Mouse (Mus musculus): ENCODE measurements around the gene Rnh1. TPM values are rescaled to one million over a fixed set of nuclear protein-coding genes. Genes with fewer than 3 reads are reported as not detected.

Rnh1 gene
- polyA plus RNA-seq (2014; fragmentation: Nextera tagmentation; extraction: Ambion mirVana) = 53.5 and 56.1 TPM in 2 replicates

DNA sequence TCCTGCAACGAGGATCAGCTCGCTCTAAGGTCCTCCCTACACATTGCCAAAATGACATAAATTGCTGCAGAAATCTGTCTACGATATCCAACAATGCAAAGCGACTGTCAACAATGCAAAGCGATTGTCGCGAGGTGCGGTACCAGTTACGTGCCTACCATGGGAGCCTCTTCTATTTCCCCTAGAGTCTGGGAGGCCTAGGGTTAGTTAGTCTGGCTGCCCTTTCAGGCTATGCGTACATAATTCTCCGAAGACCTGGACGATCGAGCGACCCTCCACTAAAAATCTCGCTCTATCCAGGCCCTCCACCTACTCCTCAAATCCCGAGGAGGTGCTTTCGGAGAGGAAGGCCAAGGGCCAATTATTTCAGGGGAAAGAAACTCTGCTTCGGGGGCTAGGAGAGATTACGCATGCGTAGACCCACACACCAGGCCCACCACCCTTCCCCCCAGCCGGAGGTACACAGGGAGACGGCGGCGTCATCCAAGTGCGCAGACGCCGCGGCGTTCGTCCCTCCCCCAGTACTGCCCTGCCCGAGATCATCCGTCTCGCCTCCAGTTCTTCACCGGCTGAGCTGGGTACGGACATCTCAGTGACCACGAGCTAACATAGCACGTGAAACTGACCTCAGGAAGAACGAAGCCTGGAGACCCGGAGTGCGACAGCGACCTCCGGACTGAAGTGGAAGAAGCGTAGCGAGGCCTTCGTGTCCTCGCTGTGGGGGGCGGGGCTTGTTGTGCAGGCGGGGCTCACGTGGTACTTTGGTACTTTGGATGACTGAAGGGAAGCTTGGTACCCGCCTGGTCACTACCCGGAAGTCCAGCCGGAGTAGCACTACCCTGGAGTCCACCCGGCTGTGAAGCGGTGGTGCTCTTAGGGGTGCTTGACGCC is at the start of gene Rnh1:
Gene Rnh1, minus strand, starts transcription at position 742 of the 891 bp plus-strand sequence.
- no peaks in the 10 kb centered on the region for H3K36me3 ChIP-seq (replicated peaks; ENCODE audit: control insufficient read depth, insufficient read depth)
- H3K4me2 ChIP-seq (replicated peaks) = peak within 1 kb of the TSS; percentile 69
- peak within 1 kb of the TSS; percentile 92 for H3K27ac ChIP-seq
- H3K9me3 ChIP-seq (ENCODE audit: control insufficient read depth, low read length) = no peaks in the 10 kb centered on the region
- ATAC-seq (ENCODE audit: low FRiP score) (peak; percentile 98), DNase-seq (ENCODE audit: low spot score) (peak; percentile 91)
- peak within 1 kb of the TSS; percentile 41 for H3K4me3 ChIP-seq (replicated peaks; ENCODE audit: low read length)
- WGBS = 2% methylated on average over 55 of the region's 55 CpGs
- peak within 1 kb of the TSS; percentile 58 for H3K9ac ChIP-seq
- H3K4me1 ChIP-seq (replicated peaks; ENCODE audit: control insufficient read depth, insufficient read depth, low read length) = peaks cover 14% of the 10 kb centered on the region
- H3K27me3 ChIP-seq (ENCODE audit: control insufficient read depth, insufficient read depth, low read length) = no peaks in the 10 kb centered on the region

GRCm38 (mm10) chr7:141222126-141222467 is 49.4 kb upstream of the Rnh1 start:
- peak overlapping the region; percentile 76 for H3K4me2 ChIP-seq (replicated peaks)
- no peaks in the 10 kb centered on the region; the same call in 1 of the 2 replicates for H3K36me3 ChIP-seq (replicated peaks; ENCODE audit: control insufficient read depth, insufficient read depth)
- no peaks in the 10 kb centered on the region for H3K27me3 ChIP-seq (ENCODE audit: control insufficient read depth, insufficient read depth, low read length)
- peak overlapping the region; percentile 36 for H3K4me3 ChIP-seq (replicated peaks; ENCODE audit: low read length)
- DNase-seq (ENCODE audit: low spot score) = peak; percentile 24
- 8% methylated on average over 8 of the region's 8 CpGs for WGBS
- no peaks in the 10 kb centered on the region for H3K9me3 ChIP-seq (ENCODE audit: control insufficient read depth, low read length)
- no peak for ATAC-seq (ENCODE audit: low FRiP score)
- peak overlapping the region; percentile 68 for H3K27ac ChIP-seq
- H3K4me1 ChIP-seq (replicated peaks; ENCODE audit: control insufficient read depth, insufficient read depth, low read length) = peaks cover 18% of the 10 kb centered on the region
- peak overlapping the region; percentile 64 for H3K9ac ChIP-seq

DNA sequence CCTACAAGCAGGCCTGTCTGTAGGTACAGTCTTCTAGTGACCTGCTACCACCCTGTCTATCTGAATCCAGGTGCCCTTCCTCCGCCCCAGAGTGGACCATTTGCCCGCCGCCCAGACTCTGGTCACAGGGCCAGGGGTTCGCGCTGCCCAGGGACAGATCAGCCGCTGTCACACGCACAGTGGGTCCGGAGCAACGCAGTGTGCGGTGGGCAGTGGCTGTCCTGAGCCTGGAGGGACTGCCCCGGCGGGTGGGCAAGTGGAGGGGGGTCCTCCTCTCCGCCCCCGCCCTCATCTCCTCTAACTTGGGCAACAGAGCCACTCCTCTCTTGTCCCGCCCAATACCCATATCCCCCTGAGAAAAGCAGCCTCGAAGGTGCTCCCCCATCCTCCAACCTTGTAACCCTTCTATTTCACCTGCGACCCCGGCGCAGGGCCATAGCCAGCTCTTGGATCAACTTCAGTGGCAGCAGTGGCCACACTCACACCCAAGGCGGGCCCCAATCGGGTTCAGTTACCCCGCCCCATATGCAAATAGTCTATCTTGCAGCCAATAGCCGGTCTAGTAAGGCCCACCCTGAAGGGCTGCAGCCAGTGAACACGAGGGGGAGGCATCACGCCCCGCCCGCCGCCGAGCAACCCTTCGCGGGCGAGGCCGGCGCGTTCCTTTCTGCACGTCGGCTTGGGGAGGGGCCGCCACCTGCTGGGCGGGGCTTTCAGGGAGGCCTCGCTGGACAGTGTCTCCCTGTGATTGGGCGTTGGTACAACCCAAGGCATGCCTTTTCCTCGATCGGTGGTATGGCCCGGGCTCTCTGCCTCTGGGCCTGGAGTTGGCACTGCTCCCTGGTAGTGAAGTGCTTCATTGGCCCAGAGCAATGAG is 48.8 kb upstream of the Rnh1 start:
- Histone ChIP-seq H3K27ac (peak overlapping the region; percentile 68), H3K4me2 (replicated peaks) (peak overlapping the region; percentile 76), H3K27me3 (ENCODE audit: control insufficient read depth, insufficient read depth, low read length) (no peaks in the 10 kb centered on the region), H3K9me3 (ENCODE audit: control insufficient read depth, low read length) (no peaks in the 10 kb centered on the region), H3K4me1 (replicated peaks; ENCODE audit: control insufficient read depth, insufficient read depth, low read length) (peaks cover 23% of the 10 kb centered on the region), H3K36me3 (replicated peaks; ENCODE audit: control insufficient read depth, insufficient read depth) (no peaks in the 10 kb centered on the region; the same call in 1 of the 2 replicates), H3K9ac (peak overlapping the region; percentile 64), H3K4me3 (replicated peaks; ENCODE audit: low read length) (peak overlapping the region; percentile 36)
- 3% methylated on average over 43 of the region's 44 CpGs for WGBS
- ATAC-seq (ENCODE audit: low FRiP score) (peak; percentile 96), DNase-seq (ENCODE audit: low spot score) (peak; percentile 93)

DNA sequence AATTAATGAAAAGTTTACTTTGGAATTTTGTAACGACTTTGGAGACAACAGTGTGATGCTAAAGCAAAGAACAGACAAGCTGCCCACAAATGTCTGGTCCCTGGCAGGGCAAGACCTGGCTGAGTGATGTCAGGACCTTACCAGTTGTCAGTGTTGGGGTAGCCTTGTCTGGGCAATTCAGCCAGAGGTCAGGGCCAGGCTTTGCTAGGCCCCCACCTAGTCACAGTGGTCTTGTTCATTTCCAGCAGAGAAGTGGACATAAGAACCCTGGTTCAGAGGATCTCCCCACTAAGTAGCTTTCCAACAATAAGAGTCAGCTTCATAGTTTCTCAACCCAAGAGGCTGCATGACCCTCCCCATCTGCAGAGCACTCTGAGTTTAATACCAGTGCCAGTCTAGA is 47.7 kb upstream of the Rnh1 start:
- no peak overlapping the region for H3K27ac ChIP-seq
- no peaks in the 10 kb centered on the region for H3K9me3 ChIP-seq (ENCODE audit: control insufficient read depth, low read length)
- no peak overlapping the region for H3K9ac ChIP-seq
- H3K27me3 ChIP-seq (ENCODE audit: control insufficient read depth, insufficient read depth, low read length) = no peaks in the 10 kb centered on the region
- H3K4me3 ChIP-seq (replicated peaks; ENCODE audit: low read length) = no peak overlapping the region
- DNase-seq (ENCODE audit: low spot score) (no peak), ATAC-seq (ENCODE audit: low FRiP score) (no peak)
- H3K4me2 ChIP-seq (replicated peaks) = no peak overlapping the region
- no peaks in the 10 kb centered on the region; the same call in 1 of the 2 replicates for H3K36me3 ChIP-seq (replicated peaks; ENCODE audit: control insufficient read depth, insufficient read depth)
- peaks cover 27% of the 10 kb centered on the region for H3K4me1 ChIP-seq (replicated peaks; ENCODE audit: control insufficient read depth, insufficient read depth, low read length)
- WGBS = 85% methylated on average over 1 of the region's 1 CpGs

- Histone ChIP-seq H3K27ac (no peak overlapping the region), H3K9ac (no peak overlapping the region), H3K9me3 (ENCODE audit: control insufficient read depth, low read length) (no peaks in the 10 kb centered on the region), H3K27me3 (ENCODE audit: control insufficient read depth, insufficient read depth, low read length) (no peaks in the 10 kb centered on the region), H3K36me3 (replicated peaks; ENCODE audit: control insufficient read depth, insufficient read depth) (no peaks in the 10 kb centered on the region; the same call in 1 of the 2 replicates), H3K4me2 (replicated peaks) (no peak overlapping the region), H3K4me1 (replicated peaks; ENCODE audit: control insufficient read depth, insufficient read depth, low read length) (peaks cover 32% of the 10 kb centered on the region), H3K4me3 (replicated peaks; ENCODE audit: low read length) (no peak overlapping the region)
- DNase-seq (ENCODE audit: low spot score) = no peak
- 100% methylated on average over 1 of the region's 1 CpGs for WGBS
- ATAC-seq (ENCODE audit: low FRiP score) = no peak
These were observed 47.0 kb upstream of the Rnh1 start for GRCm38 (mm10) chr7:141219558-141220099.

DNA sequence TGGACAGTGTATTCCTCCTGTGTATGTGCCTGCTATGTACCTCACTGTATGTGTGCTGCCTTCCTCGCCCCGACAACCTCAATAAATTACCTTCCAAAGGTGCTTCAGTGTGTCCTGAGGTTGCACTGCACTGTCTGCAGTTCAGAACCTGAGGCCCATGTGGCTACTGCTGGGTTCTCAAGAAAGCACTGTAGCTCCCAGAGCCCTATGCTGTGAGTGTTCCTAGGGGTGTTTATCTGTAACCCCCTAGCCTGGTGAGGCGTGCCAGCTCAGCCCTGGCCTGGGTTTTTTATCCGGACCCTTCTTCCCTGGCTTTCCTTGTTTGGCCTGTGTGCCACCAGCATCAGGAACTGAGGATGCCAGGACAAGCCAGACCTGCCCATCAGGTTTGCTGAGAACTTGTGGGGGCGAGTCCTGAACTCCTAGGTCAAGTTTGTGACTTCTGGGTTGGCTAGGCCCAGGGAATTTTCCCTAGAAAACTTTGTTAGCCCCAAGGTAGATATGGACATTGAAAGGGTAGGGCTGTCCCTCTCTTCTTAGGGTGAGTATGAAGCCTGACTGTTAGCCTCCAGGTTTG is 46.0 kb upstream of the Rnh1 start:
- WGBS = 88% methylated on average over 5 of the region's 5 CpGs

GRCm38 (mm10) chr7:141218141-141218540 is 45.5 kb upstream of the Rnh1 start:
- H3K36me3 ChIP-seq (replicated peaks; ENCODE audit: control insufficient read depth, insufficient read depth) = no peaks in the 10 kb centered on the region; the same call in 1 of the 2 replicates
- H3K27ac ChIP-seq = no peak overlapping the region
- DNase-seq (ENCODE audit: low spot score) (no peak), ATAC-seq (ENCODE audit: low FRiP score) (no peak)
- peaks cover 32% of the 10 kb centered on the region for H3K4me1 ChIP-seq (replicated peaks; ENCODE audit: control insufficient read depth, insufficient read depth, low read length)
- no peak overlapping the region for H3K4me2 ChIP-seq (replicated peaks)
- H3K9ac ChIP-seq = no peak overlapping the region
- H3K27me3 ChIP-seq (ENCODE audit: control insufficient read depth, insufficient read depth, low read length) = no peaks in the 10 kb centered on the region
- 85% methylated on average over 3 of the region's 3 CpGs for WGBS
- H3K4me3 ChIP-seq (replicated peaks; ENCODE audit: low read length) = no peak overlapping the region
- no peaks in the 10 kb centered on the region for H3K9me3 ChIP-seq (ENCODE audit: control insufficient read depth, low read length)

More for the DNA sequence above, 46.0 kb upstream of the Rnh1 start:
- H3K36me3 ChIP-seq (replicated peaks; ENCODE audit: control insufficient read depth, insufficient read depth) = no peaks in the 10 kb centered on the region; the same call in 1 of the 2 replicates
- DNase-seq (ENCODE audit: low spot score) = no peak
- no peak overlapping the region for H3K4me2 ChIP-seq (replicated peaks)
- H3K9ac ChIP-seq = no peak overlapping the region
- no peaks in the 10 kb centered on the region for H3K9me3 ChIP-seq (ENCODE audit: control insufficient read depth, low read length)
- H3K4me1 ChIP-seq (replicated peaks; ENCODE audit: control insufficient read depth, insufficient read depth, low read length) = peaks cover 32% of the 10 kb centered on the region
- no peak overlapping the region for H3K27ac ChIP-seq
- H3K4me3 ChIP-seq (replicated peaks; ENCODE audit: low read length) = no peak overlapping the region
- no peaks in the 10 kb centered on the region for H3K27me3 ChIP-seq (ENCODE audit: control insufficient read depth, insufficient read depth, low read length)
- ATAC-seq (ENCODE audit: low FRiP score) = no peak

GRCm38 (mm10) chr7:141217343-141218013 is 44.8 kb upstream of the Rnh1 start:
- no peak for DNase-seq (ENCODE audit: low spot score)
- Histone ChIP-seq H3K4me2 (replicated peaks) (no peak overlapping the region), H3K9me3 (ENCODE audit: control insufficient read depth, low read length) (no peaks in the 10 kb centered on the region), H3K4me1 (replicated peaks; ENCODE audit: control insufficient read depth, insufficient read depth, low read length) (peaks cover 28% of the 10 kb centered on the region), H3K27me3 (ENCODE audit: control insufficient read depth, insufficient read depth, low read length) (no peaks in the 10 kb centered on the region), H3K36me3 (replicated peaks; ENCODE audit: control insufficient read depth, insufficient read depth) (no peaks in the 10 kb centered on the region; the same call in 1 of the 2 replicates), H3K27ac (no peak overlapping the region), H3K9ac (no peak overlapping the region), H3K4me3 (replicated peaks; ENCODE audit: low read length) (no peak overlapping the region)
- WGBS = 89% methylated on average over 17 of the region's 17 CpGs
- no peak for ATAC-seq (ENCODE audit: low FRiP score)

Data from hindbrain, embryonic 14.5 days (tissue).